Mouse (Mus musculus) retina, postnatal 1 day (tissue): ENCODE measurements at regions not wholly inside any gene's neighbourhood (a gene's known extent, or its start where the extent isn't known, plus 50 kb on each side); places are given as distances from the start of the nearest gene placed in this dataset.

Source experiments
- DNase-seq: peaks from one replicate; pipeline ENCODE4 v3.0.0-alpha.2; 2012

- DNase-seq: no peak
Observed at GRCm38 (mm10) chr4:153727896-153728422, 229.1 kb upstream of the A430005L14Rik start.

GRCm38 (mm10) chr4:153738088-153738487 is 218.9 kb upstream of the A430005L14Rik start:
- DNase-seq: peak; percentile 37

- DNase-seq: no peak
Observed at GRCm38 (mm10) chr4:153742241-153742640, 214.8 kb upstream of the A430005L14Rik start.

- DNase-seq: no peak
Observed at GRCm38 (mm10) chr4:153752791-153753190, 204.2 kb upstream of the A430005L14Rik start.

GRCm38 (mm10) chr4:153758323-153758722 is 198.7 kb upstream of the A430005L14Rik start:
- DNase-seq: no peak

GRCm38 (mm10) chr4:153758781-153759180 is 198.3 kb upstream of the A430005L14Rik start:
- peak; percentile 35 for DNase-seq

- DNase-seq: no peak
Observed at GRCm38 (mm10) chr4:153760934-153761333, 196.1 kb upstream of the A430005L14Rik start.

- no peak for DNase-seq
Observed at GRCm38 (mm10) chr4:153763413-153763812, 193.6 kb upstream of the A430005L14Rik start.

- no peak for DNase-seq
Observed at GRCm38 (mm10) chr4:153767713-153768112, 189.3 kb upstream of the A430005L14Rik start.

GRCm38 (mm10) chr4:153768350-153768749 is 188.7 kb upstream of the A430005L14Rik start:
- no peak for DNase-seq

GRCm38 (mm10) chr4:153770675-153771074 is 186.4 kb upstream of the A430005L14Rik start:
- DNase-seq: no peak

GRCm38 (mm10) chr4:153780501-153780900 is 176.5 kb upstream of the A430005L14Rik start:
- no peak for DNase-seq

GRCm38 (mm10) chr4:153781271-153781670 is 175.8 kb upstream of the A430005L14Rik start:
- no peak for DNase-seq

GRCm38 (mm10) chr4:153781981-153782521 is 175.0 kb upstream of the A430005L14Rik start:
- DNase-seq: peak; percentile 51

GRCm38 (mm10) chr4:153784401-153784800 is 172.6 kb upstream of the A430005L14Rik start:
- DNase-seq: no peak

- DNase-seq: peak; percentile 61
Observed at GRCm38 (mm10) chr4:153785564-153785963, 171.5 kb upstream of the A430005L14Rik start.

GRCm38 (mm10) chr4:153792307-153792706 is 164.7 kb upstream of the A430005L14Rik start:
- DNase-seq: peak; percentile 50

- DNase-seq: no peak
Observed at GRCm38 (mm10) chr4:153798061-153798460, 159.0 kb upstream of the A430005L14Rik start.

GRCm38 (mm10) chr4:153805727-153806126 is 151.3 kb upstream of the A430005L14Rik start:
- DNase-seq: no peak

- peak; percentile 90 for DNase-seq
Observed at GRCm38 (mm10) chr4:153806180-153806692, 150.8 kb upstream of the A430005L14Rik start.

- peak; percentile 75 for DNase-seq
Observed at GRCm38 (mm10) chr4:153806820-153807436, 150.1 kb upstream of the A430005L14Rik start.

- no peak for DNase-seq
Observed at GRCm38 (mm10) chr4:153812866-153813265, 144.2 kb upstream of the A430005L14Rik start.

- peak; percentile 75 for DNase-seq
Observed at GRCm38 (mm10) chr4:153827914-153828313, 129.1 kb upstream of the A430005L14Rik start.

- no peak for DNase-seq
Observed at GRCm38 (mm10) chr4:153829766-153830165, 127.3 kb upstream of the A430005L14Rik start.
